Mouse (Mus musculus) G1E (cell line): ENCODE results near the gene Rtn4ip1.

Experiments
- CTCF ChIP-seq: IDR thresholded peaks from 2 replicates; pipeline ENCODE4 v1.5.1; 2012; ENCODE audit warnings: low read depth, low read length, inconsistent platforms, mixed read lengths
- GATA1 ChIP-seq: IDR thresholded peaks from 2 replicates; pipeline ENCODE4 v1.6.1; 2012; ENCODE audit warnings: borderline replicate concordance, low read length, inconsistent platforms, mixed read lengths
- GATA2 ChIP-seq: IDR thresholded peaks from 2 replicates; pipeline ENCODE4 v1.6.1; 2012; ENCODE audit warnings: low read depth, low read length, inconsistent platforms, borderline replicate concordance
- POLR2AphosphoS5 ChIP-seq: IDR thresholded peaks from 2 replicates; pipeline ENCODE4 v1.6.1; 2012; ENCODE audit warnings: low read depth, low read length, inconsistent platforms; ENCODE audit not compliant: insufficient replicate concordance
- TAL1 ChIP-seq: conservative IDR thresholded peaks from 2 replicates; pipeline ENCODE4 v1.6.1; 2012; ENCODE audit warnings: low read depth, low read length, inconsistent platforms, mixed read lengths

- no peak for TF ChIP-seq CTCF
- no peak for TF ChIP-seq TAL1
- no peak for TF ChIP-seq GATA1
- no peak for TF ChIP-seq GATA2
- no peak for TF ChIP-seq POLR2AphosphoS5
Measured at GRCm38 (mm10) chr10:44000156-44000865, 98.7 kb downstream of the Rtn4ip1 start.
